18 mouse cellular contexts compared by ENCODE assay signal in the genomic region with DNA sequence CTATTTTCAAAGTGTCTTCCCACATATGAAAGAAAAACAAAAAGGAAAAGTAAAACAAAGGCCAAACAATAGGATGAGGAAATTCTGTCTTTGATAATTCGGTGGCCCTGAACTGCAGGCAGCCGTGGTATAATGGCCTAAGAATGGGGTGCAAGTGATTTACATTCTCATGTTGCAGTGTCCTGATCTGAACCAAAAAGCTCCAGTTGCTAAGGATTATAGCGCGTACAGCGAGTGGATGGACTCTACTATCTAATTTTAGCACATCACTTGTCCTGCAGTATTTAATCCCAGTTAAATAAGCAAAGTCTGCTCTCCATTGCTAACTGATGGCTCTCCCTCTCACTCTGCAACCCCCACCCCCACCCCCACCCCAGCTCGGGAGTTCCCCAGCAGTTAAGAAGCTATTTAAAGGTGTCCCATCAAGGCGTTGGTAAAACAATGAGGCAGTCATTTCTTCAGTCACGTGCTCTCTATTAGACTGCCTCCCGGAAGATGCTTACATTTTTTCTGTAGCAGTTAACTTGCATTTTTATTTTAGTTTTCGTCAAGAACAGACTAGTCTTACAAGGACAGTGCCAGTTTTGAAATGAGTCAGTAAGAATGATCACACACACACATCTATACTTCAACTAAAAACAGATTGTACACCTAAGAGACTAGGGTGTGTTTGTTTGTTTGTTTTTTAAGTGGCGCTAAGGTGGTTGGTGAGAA. TPM values are rescaled to one million over a fixed set of nuclear protein-coding genes. Genes with fewer than 3 reads are reported as not detected.
DNase-seq lines count a peak whose midpoint lies in the region; ATAC-seq and TF ChIP-seq lines count a peak whose summit lies in the region.
"Had no signal": no experiment of that assay in that cellular context is flagged by ENCODE, and none has a peak within 500 bp of the region (broad histone marks: within the 10 kb centered on the region; RNA-seq: fewer than 3 reads in every experiment).

No protein-coding gene starts in this region.

- H3K4me3 ChIP-seq in heart, embryonic 14.5 days (ENCODE audit: control insufficient read depth in 1 of 2, insufficient read depth in 1 of 2, low read depth in 1 of 2, low read length in 2 of 2), result no peak overlapping the region
- H3K4me3 ChIP-seq in C2C12 (ENCODE audit: insufficient read depth, poor library complexity, severe bottlenecking), result no peak overlapping the region
- no peak overlapping the region for H3K4me3 ChIP-seq in limb, embryonic 14.5 days (replicated peaks; ENCODE audit: low read length)
- no peak overlapping the region for H3K4me3 ChIP-seq in lung, adult 2 months (replicated peaks; ENCODE audit: extremely low read depth, low read depth, low read length)
- H3K4me3 ChIP-seq: embryonic facial prominence, embryonic 13.5 days; forebrain, embryonic 10.5 days; midbrain, embryonic 12.5 days had no signal

- H3K27me3 ChIP-seq in heart, embryonic 14.5 days (ENCODE audit: control insufficient read depth, insufficient read depth, low read length), result no peaks in the 10 kb centered on the region
- H3K27me3 ChIP-seq in C2C12 (ENCODE audit: control insufficient read depth, insufficient read depth, insufficient read length), result no peaks in the 10 kb centered on the region
- H3K27me3 ChIP-seq in limb, embryonic 14.5 days (ENCODE audit: control insufficient read depth, insufficient read depth, low read length), result no peaks in the 10 kb centered on the region
- H3K27me3 ChIP-seq: embryonic facial prominence, embryonic 13.5 days; midbrain, embryonic 12.5 days had no signal

- H3K9me3 ChIP-seq in heart, embryonic 14.5 days (ENCODE audit: control insufficient read depth, low read length), result no peaks in the 10 kb centered on the region
- H3K9me3 ChIP-seq in limb, embryonic 14.5 days (ENCODE audit: control insufficient read depth, low read length), result no peaks in the 10 kb centered on the region
- H3K9me3 ChIP-seq: embryonic facial prominence, embryonic 13.5 days; forebrain, embryonic 10.5 days; midbrain, embryonic 12.5 days had no signal

- H3K4me2 ChIP-seq in heart, embryonic 14.5 days (ENCODE audit: low read length), result peak overlapping the region; percentile 17
- no peak overlapping the region for H3K4me2 ChIP-seq in limb, embryonic 14.5 days (replicated peaks; ENCODE audit: low read depth, low read length, severe bottlenecking)
- H3K4me2 ChIP-seq: embryonic facial prominence, embryonic 13.5 days; midbrain, embryonic 12.5 days had no signal

- ATAC-seq in heart, embryonic 14.5 days (ENCODE audit: insufficient number of reproducible peaks, insufficient read depth, low FRiP score, low read depth), result no peak
- ATAC-seq in CD4-positive, CD25-positive, alpha-beta regulatory T cell, adult 4 months, result peak; percentile 81
- ATAC-seq in limb, embryonic 14.5 days (ENCODE audit: low FRiP score, low read depth), result peak; percentile 57; the same call in 1 of the 2 replicates

- no peak for TF ChIP-seq CTCF in C2C12 (IDR thresholded peaks at IDR 0.05; ENCODE audit: control insufficient read depth, insufficient read depth, insufficient read length)
- TF ChIP-seq CTCF in lung, adult 2 months (IDR thresholded peaks at IDR 0.05; ENCODE audit: insufficient read depth, low read length), result no peak

- H3K79me3 ChIP-seq in C2C12 (ENCODE audit: low read depth), result no peaks in the 10 kb centered on the region

- intact Hi-C loops in heart, postnatal 36 days (cut with DNase I), result no loop called here
- intact Hi-C loops in gastrocnemius, postnatal 36 days (cut with DNase I), result no loop called here

- no peak overlapping the region for H3K9ac ChIP-seq in heart, embryonic 14.5 days (ENCODE audit: low read length)
- no peak overlapping the region for H3K9ac ChIP-seq in limb, embryonic 14.5 days (ENCODE audit: low read depth, low read length, severe bottlenecking)
- H3K9ac ChIP-seq: embryonic facial prominence, embryonic 13.5 days; midbrain, embryonic 12.5 days had no signal

- peaks cover 0 to 11% of the 10 kb centered on the region in 2 experiments; a peak in 1 of 4 replicates for H3K4me1 ChIP-seq in heart, embryonic 14.5 days (ENCODE audit: control insufficient read depth in 2 of 2, insufficient read depth in 2 of 2, low read length in 2 of 2)
- peaks cover 3% of the 10 kb centered on the region; the same call in 1 of the 2 replicates for H3K4me1 ChIP-seq in limb, embryonic 14.5 days (ENCODE audit: control insufficient read depth, insufficient read depth, low read length)
- no peaks in the 10 kb centered on the region; the same call in 1 of the 2 replicates for H3K4me1 ChIP-seq in lung, adult 2 months (ENCODE audit: control insufficient read depth, insufficient read depth, low read length)
- H3K4me1 ChIP-seq: embryonic facial prominence, embryonic 13.5 days had no signal

- no peak for DNase-seq in heart, postnatal 36 days
- no peak for DNase-seq in limb, embryonic 14.5 days (ENCODE audit: low spot score)
- DNase-seq in right cerebral cortex, postnatal 14 days, result no peak
- no peak for DNase-seq in gastrocnemius, postnatal 36 days
- no peak for DNase-seq in lung, adult 2 months
- DNase-seq: adrenal gland, postnatal 25 days; cerebellum, adult 2 months; kidney, adult 8-10 months; kidney, postnatal 4 days; lung, adult 18-20 months; thymus, postnatal 4 days had no signal

- H3K79me2 ChIP-seq in C2C12 (ENCODE audit: control insufficient read depth, insufficient read depth), result no peaks in the 10 kb centered on the region

- no peak for TF ChIP-seq POLR2A in limb, embryonic 14.5 days (IDR thresholded peaks at IDR 0.05; ENCODE audit: borderline replicate concordance, extremely low read depth, insufficient read depth, insufficient read length)
- TF ChIP-seq POLR2A in lung, adult 2 months (IDR thresholded peaks at IDR 0.05; ENCODE audit: borderline replicate concordance, extremely low read depth, low read depth, low read length), result no peak

- 0 out of 4 replicates have a peak overlapping the region, but pooled peaks of 1 of the 2 experiments have one; percentile 33 for H3K27ac ChIP-seq in heart, embryonic 14.5 days (replicated peaks in 1 of 2; ENCODE audit: control insufficient read depth in 1 of 2, insufficient read depth in 1 of 2, low read depth in 2 of 2, low read length in 2 of 2)
- H3K27ac ChIP-seq in limb, embryonic 14.5 days (replicated peaks; ENCODE audit: low read depth, low read length), result no peak overlapping the region
- H3K27ac ChIP-seq: embryonic facial prominence, embryonic 13.5 days; forebrain, embryonic 10.5 days; macrophage; midbrain, embryonic 12.5 days had no signal

- H3ac ChIP-seq in C2C12 (ENCODE audit: control insufficient read depth, insufficient read length, low read depth), result no peak overlapping the region

- 34% methylated on average over 11 of the region's 11 CpGs for WGBS in heart, embryonic 14.5 days
- 60% methylated on average over 11 of the region's 11 CpGs for WGBS in limb, embryonic 14.5 days
- WGBS in lung, adult 2 months, result 44% methylated on average over 11 of the region's 11 CpGs

- H3K36me3 ChIP-seq in heart, embryonic 14.5 days (ENCODE audit: control insufficient read depth, insufficient read depth, low read length), result no peaks in the 10 kb centered on the region
- no peaks in the 10 kb centered on the region for H3K36me3 ChIP-seq in C2C12 (ENCODE audit: control insufficient read depth, insufficient read depth)
- no peaks in the 10 kb centered on the region for H3K36me3 ChIP-seq in limb, embryonic 14.5 days (ENCODE audit: control insufficient read depth, insufficient read depth, low read length)
- H3K36me3 ChIP-seq: embryonic facial prominence, embryonic 13.5 days; forebrain, embryonic 10.5 days; midbrain, embryonic 12.5 days had no signal

TF ChIP-seq in C2C12, 6 proteins besides CTCF, POLR2A, EP300 and RAD21:
- TF ChIP-seq USF1 (IDR thresholded peaks at IDR 0.05; ENCODE audit: low read depth), result peak; percentile 47
- no peak for TF ChIP-seq MAX (IDR thresholded peaks at IDR 0.05)
- no peak for TF ChIP-seq MYOG (IDR thresholded peaks at IDR 0.05; ENCODE audit: control insufficient read depth, extremely low read depth, insufficient read length)

RNA-seq across cellular contexts. Expression of gene Rev3l, which starts 40.4 kb away (rescaled TPM):
- 16.4 and 17.5 TPM in 2 replicates for polyA plus RNA-seq in heart, embryonic 14.5 days (2014; fragmentation: Nextera tagmentation; extraction: Ambion mirVana)
- 10 to 100 TPM; 14.3 to 17.9 TPM for total RNA-seq in heart, postnatal 36 days (2021)
- 1.8 TPM for polyA plus RNA-seq in C2C12 (2012; fragmentation: generic; extraction: Trizol)
- 10 to 100 TPM; 14.6 to 15.5 TPM for polyA plus RNA-seq in CD4-positive, CD25-positive, alpha-beta regulatory T cell, adult 4 months (2017; shearing (Covaris generic))
- polyA plus RNA-seq in limb, embryonic 14.5 days (2012; rRNA removed), result 65.3 and 66.3 TPM in 2 replicates
- 25.8 and 29.5 TPM in 2 replicates for polyA plus RNA-seq in limb, embryonic 14.5 days (2014; fragmentation: Nextera tagmentation; extraction: Ambion mirVana)
- 10 to 100 TPM; 26.6 to 30.6 TPM for total RNA-seq in gastrocnemius, postnatal 36 days (2021)
- polyA plus RNA-seq in lung, adult 2 months (2012; rRNA removed), result 8.7 and 13.0 TPM in 2 replicates
